Mouse (Mus musculus) lung, adult 2 months (tissue): ENCODE data around the gene Sfxn2.

Experiments
- CTCF ChIP-seq: fragments of 200-500 bp; IDR thresholded peaks from 2 replicates; pipeline ENCODE4 v1.5.1; 2011; ENCODE audit warnings: mild to moderate bottlenecking, low read length, control low read depth; ENCODE audit not compliant: insufficient read depth
- POLR2A ChIP-seq: fragments of 200-500 bp; IDR thresholded peaks from 2 replicates; pipeline ENCODE4 v1.6.1; 2011; ENCODE audit warnings: low read depth, mild to moderate bottlenecking, control low read depth, low read length, borderline replicate concordance; ENCODE audit errors: extremely low read depth

DNA sequence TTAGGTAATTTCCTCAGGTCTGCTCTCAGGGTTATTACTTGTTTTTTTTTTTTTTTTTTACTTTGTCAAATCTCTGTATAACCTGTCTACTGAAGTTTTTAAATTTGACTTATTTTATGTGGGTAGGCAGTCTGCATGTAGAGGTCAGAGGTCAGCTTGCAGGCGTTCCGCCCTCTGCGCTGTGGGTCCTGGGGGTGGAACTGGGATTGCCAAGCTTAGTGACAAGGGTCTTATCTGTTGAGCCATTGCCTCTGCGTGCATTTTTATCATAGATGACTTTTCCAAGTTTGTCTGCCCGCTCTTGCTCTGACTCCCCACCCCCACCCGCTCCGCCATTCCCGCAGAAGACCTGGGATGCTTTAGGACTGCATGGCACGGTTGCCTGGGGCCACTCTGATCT is 62.6 kb downstream of the Sfxn2 start:
- TF ChIP-seq CTCF (no peak), POLR2A (no peak)
